Mouse (Mus musculus): ENCODE data around the gene Ocel1. TPM values are rescaled to one million over a fixed set of nuclear protein-coding genes. Genes with fewer than 3 reads are reported as not detected.

The Ocel1 gene
- polyA plus RNA-seq, 1 experiment from 2014 or later: 4.1 TPM

DNA sequence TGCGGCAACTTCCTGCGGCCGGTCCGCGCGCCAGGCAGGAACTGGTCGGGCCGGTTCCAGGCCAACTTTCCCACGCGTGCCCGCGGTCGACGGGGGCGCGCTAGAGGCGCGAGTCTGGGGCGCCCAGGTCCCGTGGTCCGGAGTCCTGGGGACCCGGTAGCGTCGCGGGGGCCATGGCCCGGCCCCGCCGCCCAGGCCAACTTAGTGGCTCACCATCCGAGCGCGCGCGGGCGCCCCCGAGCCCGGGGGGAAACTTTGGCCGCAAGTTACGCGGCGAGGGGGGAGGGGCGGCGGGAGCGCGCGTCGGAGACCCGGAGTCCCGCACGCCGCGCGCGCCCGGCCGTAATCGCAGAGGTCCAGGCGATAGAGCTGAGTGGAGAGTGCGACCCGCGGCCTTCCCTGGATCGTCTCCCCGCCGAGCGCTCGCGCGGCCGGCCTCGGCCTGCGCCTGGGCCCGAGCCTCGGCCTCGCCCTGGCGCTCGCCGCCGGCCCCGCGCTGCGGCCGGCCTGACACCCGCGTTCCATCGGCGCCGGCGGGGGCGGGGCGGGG lies 10.4 kb downstream of the Ocel1 start, which contains the start of gene Nr2f6:
Gene Nr2f6 (minus strand): TSS at position 540 of the 550 bp plus-strand sequence.
- Histone ChIP-seq H3K9me3 (no peaks in the 10 kb centered on the region), H3K27ac (peak within 1 kb of the TSS; percentile 84), H3K36me3 (peaks cover 18% of the 10 kb centered on the region), H3K4me3 (peak within 1 kb of the TSS; percentile 89), H3K9ac (peak within 1 kb of the TSS; percentile 88), H3K4me2 (replicated peaks) (peak within 1 kb of the TSS; percentile 99), H3K27me3 (no peaks in the 10 kb centered on the region), H3K4me1 (peaks cover 51% of the 10 kb centered on the region)
- peak; percentile 22 for ATAC-seq (ENCODE audit: low FRiP score, low read depth)
- WGBS: 0% methylated on average over 65 of the region's 89 CpGs

DNA sequence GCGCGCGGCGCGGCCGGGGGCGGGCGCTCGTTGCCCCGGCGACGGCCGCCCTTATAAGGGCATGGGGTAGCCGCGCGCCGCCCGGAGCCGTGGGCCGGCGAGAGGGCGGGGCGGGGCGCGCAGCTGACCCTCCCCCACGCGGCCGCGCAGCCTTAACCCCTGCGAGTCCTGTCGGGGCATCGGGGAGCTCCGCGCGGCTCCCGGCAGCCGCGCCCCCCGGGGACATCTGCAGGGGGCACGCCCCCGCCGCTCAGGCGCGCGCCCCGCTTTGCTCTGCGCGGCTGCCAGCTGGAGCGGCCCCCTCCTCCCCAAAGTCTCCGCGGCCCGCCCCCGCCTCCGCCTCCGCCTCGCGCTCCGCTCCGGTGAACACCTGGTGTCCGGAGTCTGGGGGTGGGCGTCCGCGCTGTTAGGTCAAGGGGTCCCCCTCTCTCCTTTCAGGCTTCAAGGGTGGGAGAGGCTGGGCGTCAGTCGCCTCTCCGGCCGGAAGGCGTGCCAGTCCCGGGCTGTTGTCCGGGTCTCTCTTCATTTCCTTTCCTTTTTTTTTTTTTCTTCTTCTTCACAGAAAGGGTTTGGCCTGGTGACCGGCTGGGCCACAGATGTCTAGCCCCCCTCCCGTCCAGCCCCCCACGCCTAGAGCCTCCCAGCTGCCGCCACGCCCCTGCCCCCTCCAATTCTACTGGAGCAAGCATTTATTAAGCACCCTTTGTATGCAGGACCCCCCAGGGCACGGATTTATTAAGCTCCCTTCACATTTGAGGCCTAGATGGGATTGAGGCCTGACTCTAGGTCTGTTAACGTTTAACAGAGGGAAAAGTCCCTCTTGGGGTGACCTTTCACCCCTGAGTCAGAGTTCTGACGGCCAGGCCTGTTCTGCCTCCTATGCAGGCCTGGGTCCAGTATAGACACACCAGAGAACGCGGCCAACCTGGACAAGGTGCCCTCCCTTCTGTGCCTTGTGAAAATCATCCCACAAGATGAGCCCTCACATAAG lies 11.2 kb downstream of the Ocel1 start:
- 2% methylated on average over 48 of the region's 80 CpGs for WGBS

GRCm38 (mm10) chr8:71383396-71383795 lies 12.3 kb downstream of the Ocel1 start:
- Histone ChIP-seq H3K27ac (no peak overlapping the region), H3K4me1 (peaks cover 42% of the 10 kb centered on the region), H3K27me3 (no peaks in the 10 kb centered on the region), H3K4me3 (no peak overlapping the region), H3K9ac (no peak overlapping the region), H3K36me3 (peaks cover 3% of the 10 kb centered on the region), H3K9me3 (no peaks in the 10 kb centered on the region), H3K4me2 (replicated peaks) (no peak overlapping the region)
- ATAC-seq (ENCODE audit: low FRiP score, low read depth): no peak
- WGBS: 40% methylated on average over 12 of the region's 12 CpGs

More for the DNA sequence above, 11.2 kb downstream of the Ocel1 start:
- Histone ChIP-seq H3K27ac (peak overlapping the region; percentile 83), H3K36me3 (peaks cover 14% of the 10 kb centered on the region), H3K4me2 (replicated peaks) (peak overlapping the region; percentile 99), H3K4me3 (peak overlapping the region; percentile 89), H3K27me3 (no peaks in the 10 kb centered on the region), H3K9ac (peak overlapping the region; percentile 88), H3K4me1 (peaks cover 45% of the 10 kb centered on the region), H3K9me3 (no peaks in the 10 kb centered on the region)
- ATAC-seq (ENCODE audit: low FRiP score, low read depth): peak; percentile 90

GRCm38 (mm10) chr8:71383860-71384259 lies 12.8 kb downstream of the Ocel1 start:
- no peak for ATAC-seq (ENCODE audit: low FRiP score, low read depth)
- WGBS: 60% methylated on average over 3 of the region's 3 CpGs

DNA sequence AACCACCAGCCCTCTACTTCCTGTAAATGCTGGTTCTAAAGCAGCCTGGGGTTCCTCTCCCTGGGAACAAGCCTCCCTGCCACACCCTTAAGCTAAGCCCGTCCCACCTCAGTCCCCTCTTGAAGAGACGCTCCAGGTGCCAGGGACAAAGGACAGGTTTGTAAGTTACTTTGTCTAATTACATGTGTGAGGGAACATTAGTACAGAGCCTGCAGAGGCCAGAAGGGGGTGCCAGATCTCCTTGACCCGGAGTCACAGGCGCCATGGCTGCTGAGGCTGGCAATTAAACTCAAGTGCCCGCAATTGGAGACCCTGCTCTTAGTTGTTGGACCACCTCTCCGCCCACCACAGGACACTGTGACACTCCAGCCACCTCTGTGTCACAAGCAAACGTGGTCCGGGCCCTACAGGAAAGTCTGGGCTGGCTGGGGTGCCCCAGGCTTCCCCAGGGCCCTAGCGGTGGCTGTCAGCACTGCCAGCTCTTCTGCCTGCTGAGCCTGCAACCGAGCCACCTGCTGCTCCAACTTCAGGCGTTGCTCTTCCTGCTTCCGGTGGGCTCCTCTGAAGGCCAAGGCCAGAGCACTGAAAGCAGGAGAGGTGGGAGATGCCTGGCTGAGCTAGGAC lies 14.2 kb downstream of the Ocel1 start:
- Histone ChIP-seq H3K27me3 (no peaks in the 10 kb centered on the region), H3K27ac (no peak overlapping the region), H3K9me3 (no peaks in the 10 kb centered on the region), H3K9ac (no peak overlapping the region), H3K4me1 (peaks cover 23% of the 10 kb centered on the region), H3K4me2 (replicated peaks) (no peak overlapping the region), H3K36me3 (no peaks in the 10 kb centered on the region), H3K4me3 (no peak overlapping the region)
- ATAC-seq (ENCODE audit: low FRiP score, low read depth): no peak
- WGBS: 66% methylated on average over 12 of the region's 12 CpGs

More at GRCm38 (mm10) chr8:71383860-71384259, 12.8 kb downstream of the Ocel1 start:
- Histone ChIP-seq H3K27ac (no peak overlapping the region), H3K36me3 (no peaks in the 10 kb centered on the region), H3K4me3 (no peak overlapping the region), H3K9ac (no peak overlapping the region), H3K4me2 (replicated peaks) (no peak overlapping the region), H3K4me1 (peaks cover 37% of the 10 kb centered on the region), H3K9me3 (no peaks in the 10 kb centered on the region), H3K27me3 (no peaks in the 10 kb centered on the region)

GRCm38 (mm10) chr8:71388267-71388666 lies 17.2 kb downstream of the Ocel1 start:
- H3K27ac ChIP-seq: no peak overlapping the region
- H3K36me3 ChIP-seq: no peaks in the 10 kb centered on the region
- peaks cover 4% of the 10 kb centered on the region for H3K4me1 ChIP-seq
- no peak for ATAC-seq (ENCODE audit: low FRiP score, low read depth)
- no peak overlapping the region for H3K9ac ChIP-seq
- H3K27me3 ChIP-seq: no peaks in the 10 kb centered on the region
- WGBS: 68% methylated on average over 1 of the region's 1 CpGs
- H3K4me2 ChIP-seq (replicated peaks): no peak overlapping the region
- H3K9me3 ChIP-seq: no peaks in the 10 kb centered on the region
- no peak overlapping the region for H3K4me3 ChIP-seq

GRCm38 (mm10) chr8:71391696-71392095 lies 20.6 kb downstream of the Ocel1 start:
- H3K27me3 ChIP-seq: no peaks in the 10 kb centered on the region
- ATAC-seq (ENCODE audit: low FRiP score, low read depth): no peak
- WGBS: 93% methylated on average over 2 of the region's 2 CpGs
- H3K27ac ChIP-seq: no peak overlapping the region
- H3K4me1 ChIP-seq: 0 out of 2 replicates have a peak, but pooled peaks cover 4% of the 10 kb centered on the region
- H3K9me3 ChIP-seq: no peaks in the 10 kb centered on the region
- H3K4me2 ChIP-seq (replicated peaks): no peak overlapping the region
- H3K4me3 ChIP-seq: no peak overlapping the region
- no peak overlapping the region for H3K9ac ChIP-seq
- no peaks in the 10 kb centered on the region for H3K36me3 ChIP-seq

DNA sequence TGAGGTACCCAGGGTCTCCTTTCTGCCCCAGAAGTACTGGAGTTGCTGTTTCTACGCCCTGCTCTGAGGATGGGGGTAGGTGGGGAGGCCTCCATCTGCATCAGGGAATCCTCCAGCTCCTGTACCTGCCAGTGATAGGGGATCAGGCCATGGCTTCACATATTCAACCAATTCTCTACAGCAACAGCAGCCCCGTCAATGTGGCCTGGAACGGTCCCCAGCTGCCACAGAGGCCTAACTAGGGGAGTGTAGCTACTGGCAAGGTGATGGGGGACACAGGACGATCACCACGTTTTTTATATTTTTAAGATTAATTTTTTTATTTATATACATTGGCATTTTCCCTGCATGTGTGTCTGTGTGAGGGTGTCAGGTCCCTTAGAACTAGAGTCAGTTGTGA lies 21.3 kb downstream of the Ocel1 start:
- no peak overlapping the region for H3K27ac ChIP-seq
- H3K4me3 ChIP-seq: no peak overlapping the region
- no peaks in the 10 kb centered on the region for H3K27me3 ChIP-seq
- WGBS: 75% methylated on average over 5 of the region's 5 CpGs
- H3K9ac ChIP-seq: no peak overlapping the region
- peaks cover 7% of the 10 kb centered on the region for H3K4me1 ChIP-seq
- no peak for ATAC-seq (ENCODE audit: low FRiP score, low read depth)
- H3K36me3 ChIP-seq: no peaks in the 10 kb centered on the region
- H3K4me2 ChIP-seq (replicated peaks): no peak overlapping the region
- no peaks in the 10 kb centered on the region for H3K9me3 ChIP-seq

GRCm38 (mm10) chr8:71392871-71393270 lies 21.8 kb downstream of the Ocel1 start:
- Histone ChIP-seq H3K4me1 (peaks cover 12% of the 10 kb centered on the region), H3K27me3 (no peaks in the 10 kb centered on the region), H3K4me3 (no peak overlapping the region), H3K36me3 (no peaks in the 10 kb centered on the region), H3K9ac (no peak overlapping the region), H3K4me2 (replicated peaks) (peak overlapping the region; percentile 5; the same call in 1 of the 2 replicates), H3K27ac (no peak overlapping the region), H3K9me3 (no peaks in the 10 kb centered on the region)
- ATAC-seq (ENCODE audit: low FRiP score, low read depth): no peak
- 15% methylated on average over 3 of the region's 3 CpGs for WGBS

DNA sequence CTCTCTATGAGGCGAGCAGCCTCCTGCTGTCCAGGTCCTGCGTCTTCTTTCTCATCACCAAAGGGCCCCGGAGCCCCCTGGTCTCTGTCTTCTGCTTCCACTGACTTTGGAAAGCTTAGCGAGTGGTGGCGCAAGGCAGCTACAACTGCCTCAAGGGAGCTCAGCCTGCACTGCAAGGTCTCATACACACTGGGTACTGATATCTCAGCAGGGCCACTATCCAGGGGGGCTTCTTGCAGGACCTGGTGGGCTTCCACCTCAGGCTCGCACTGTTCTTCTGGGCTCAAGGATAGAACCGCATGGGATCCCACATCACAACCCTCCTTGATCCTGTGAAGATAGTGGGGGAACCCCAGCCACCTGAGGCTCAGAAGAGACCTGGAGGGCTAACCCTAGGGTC lies 23.4 kb downstream of the Ocel1 start:
- Histone ChIP-seq H3K27me3 (no peaks in the 10 kb centered on the region), H3K27ac (no peak overlapping the region), H3K4me1 (peaks cover 12% of the 10 kb centered on the region), H3K36me3 (peaks cover 9% of the 10 kb centered on the region), H3K9ac (no peak overlapping the region; the same call in 1 of the 2 replicates), H3K9me3 (no peaks in the 10 kb centered on the region), H3K4me2 (replicated peaks) (peak overlapping the region; percentile 30), H3K4me3 (no peak overlapping the region)
- ATAC-seq (ENCODE audit: low FRiP score, low read depth): no peak
- 75% methylated on average over 7 of the region's 7 CpGs for WGBS

GRCm38 (mm10) chr8:71395071-71395470 lies 24.0 kb downstream of the Ocel1 start:
- peak overlapping the region; percentile 30; the same call in 1 of the 2 replicates for H3K4me2 ChIP-seq (replicated peaks)
- H3K9ac ChIP-seq: no peak overlapping the region
- WGBS: 89% methylated on average over 10 of the region's 10 CpGs
- no peak overlapping the region for H3K27ac ChIP-seq
- ATAC-seq (ENCODE audit: low FRiP score, low read depth): no peak
- peaks cover 12% of the 10 kb centered on the region for H3K4me1 ChIP-seq
- H3K36me3 ChIP-seq: peaks cover 14% of the 10 kb centered on the region
- H3K9me3 ChIP-seq: no peaks in the 10 kb centered on the region
- H3K27me3 ChIP-seq: no peaks in the 10 kb centered on the region
- no peak overlapping the region for H3K4me3 ChIP-seq

GRCm38 (mm10) chr8:71395629-71396028 lies 24.5 kb downstream of the Ocel1 start, which contains the start of gene Ushbp1:
Gene Ushbp1, minus strand, starts transcription at chr8:71395802.
- WGBS: 88% methylated on average over 9 of the region's 9 CpGs

More at GRCm38 (mm10) chr8:71395629-71396028, 24.5 kb downstream of the Ocel1 start, which contains the start of gene Ushbp1:
- Histone ChIP-seq H3K4me1 (peaks cover 12% of the 10 kb centered on the region), H3K27me3 (no peaks in the 10 kb centered on the region), H3K36me3 (peaks cover 18% of the 10 kb centered on the region), H3K27ac (peak within 1 kb of the TSS; percentile 58; the same call in 1 of the 2 replicates), H3K4me3 (peak within 1 kb of the TSS; percentile 85), H3K9me3 (no peaks in the 10 kb centered on the region), H3K9ac (no peak within 1 kb of the TSS), H3K4me2 (replicated peaks) (peak within 1 kb of the TSS; percentile 84)
- ATAC-seq (ENCODE audit: low FRiP score, low read depth): no peak

Measured in limb, embryonic 13.5 days (tissue).